Comparison of ENCODE assay signal across 10 mouse cellular contexts in the genomic region with DNA sequence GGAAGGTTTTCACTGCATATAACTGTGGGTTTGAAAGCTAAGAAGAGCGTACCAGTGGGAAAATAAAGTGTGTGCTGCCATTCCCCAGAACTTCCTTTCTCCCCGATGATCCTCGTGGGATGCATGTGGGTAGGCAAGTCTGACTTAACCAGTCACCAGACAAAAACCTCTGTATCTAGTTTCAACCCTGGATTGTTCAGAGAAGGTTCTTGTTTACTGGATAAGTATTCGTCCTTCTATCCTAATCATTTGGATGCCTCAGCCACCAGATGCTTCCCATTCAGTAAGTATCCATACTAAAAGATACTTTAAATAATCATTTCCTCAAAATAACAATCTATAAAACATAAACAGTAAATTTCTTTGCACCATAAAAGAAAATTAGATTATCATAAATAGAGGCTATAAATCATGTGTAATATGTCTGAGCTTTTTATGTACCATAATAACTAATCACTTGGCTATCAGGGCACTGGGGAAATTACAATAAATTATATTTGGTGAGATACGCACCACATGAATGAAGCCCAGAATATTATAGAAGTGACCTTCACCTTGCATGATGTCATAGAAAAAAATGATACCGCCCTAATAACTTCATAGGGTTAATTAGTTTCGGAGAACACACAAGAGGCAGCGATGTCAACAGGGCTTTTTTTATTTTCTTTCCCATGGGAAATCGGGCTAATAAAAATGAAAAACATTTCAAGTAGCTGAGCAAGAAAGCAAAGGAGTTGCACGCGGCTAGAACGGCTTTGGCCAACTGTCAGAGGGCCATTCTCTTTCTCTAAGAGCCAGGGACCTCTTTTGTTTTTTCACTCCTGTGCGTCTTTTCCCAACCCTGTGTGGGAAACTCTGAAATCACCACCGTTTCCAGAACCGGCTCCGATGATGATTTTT.
DNase-seq lines count a peak whose midpoint lies in the region; ATAC-seq and TF ChIP-seq lines count a peak whose summit lies in the region.
"Had no signal": no experiment of that assay in that cellular context is flagged by ENCODE, and none has a peak within 500 bp of the region (broad histone marks: within the 10 kb centered on the region; RNA-seq: fewer than 3 reads in every experiment).

No protein-coding gene starts in this region.

- H3K27me3 ChIP-seq in kidney, embryonic 14.5 days (ENCODE audit: control insufficient read depth, insufficient read depth, low read length) = no peaks in the 10 kb centered on the region
- H3K27me3 ChIP-seq in forebrain, embryonic 11.5 days (ENCODE audit: control insufficient read depth, insufficient read depth, low read length) = peaks cover 4% of the 10 kb centered on the region; the same call in 1 of the 2 replicates
- H3K27me3 ChIP-seq in kidney, postnatal 0 days (ENCODE audit: insufficient read depth, low read length) = no peaks in the 10 kb centered on the region
- H3K27me3 ChIP-seq in midbrain, postnatal 0 days (ENCODE audit: insufficient read depth, low read length) = no peaks in the 10 kb centered on the region

- WGBS in kidney, embryonic 14.5 days = 43% methylated on average over 16 of the region's 16 CpGs
- WGBS in forebrain, embryonic 11.5 days = 22% methylated on average over 16 of the region's 16 CpGs
- WGBS in kidney, postnatal 0 days = 35% methylated on average over 16 of the region's 16 CpGs
- whole genome bisulfite sequencing in midbrain, postnatal 0 days = 28% methylated on average over 16 of the region's 16 CpGs

- peak overlapping the region; percentile 19; the same call in 1 of the 2 replicates for H3K4me2 ChIP-seq in kidney, embryonic 14.5 days (replicated peaks; ENCODE audit: low read depth, low read length)
- H3K4me2 ChIP-seq in forebrain, embryonic 11.5 days (ENCODE audit: low read depth, low read length, severe bottlenecking) = peak overlapping the region; percentile 28; the same call in 1 of the 2 replicates
- H3K4me2 ChIP-seq in kidney, postnatal 0 days (ENCODE audit: low read length) = peak overlapping the region; percentile 10; the same call in 1 of the 2 replicates
- H3K4me2 ChIP-seq in midbrain, postnatal 0 days (ENCODE audit: low read depth, low read length, poor library complexity, severe bottlenecking) = peak overlapping the region; percentile 43

- no peak for DNase-seq in kidney, adult 11 months
- DNase-seq in forebrain, embryonic 11.5 days (ENCODE audit: low spot score) = peak; percentile 64
- peak; percentile 71 for DNase-seq in kidney, postnatal 0 days (ENCODE audit: low spot score)
- DNase-seq in midbrain, postnatal 0 days (ENCODE audit: low spot score) = peak; percentile 21
- no peak for DNase-seq in left cerebral cortex, postnatal 4 days
- DNase-seq in adrenal gland, postnatal 4 days (ENCODE audit: low spot score in 2 of 2) = no peak
- no peak for DNase-seq in gastrocnemius, adult 2 months
- DNase-seq: heart, postnatal 14 days; lung, postnatal 36 days had no signal

- H3K9ac ChIP-seq in kidney, embryonic 14.5 days (ENCODE audit: low read depth, low read length) = no peak overlapping the region
- H3K9ac ChIP-seq in forebrain, embryonic 11.5 days (ENCODE audit: low read length) = no peak overlapping the region
- H3K9ac ChIP-seq in kidney, postnatal 0 days (ENCODE audit: low read depth, low read length) = no peak overlapping the region
- H3K9ac ChIP-seq in midbrain, postnatal 0 days (replicated peaks; ENCODE audit: low read length, poor library complexity, severe bottlenecking) = no peak overlapping the region

- ATAC-seq in kidney, embryonic 14.5 days (ENCODE audit: low FRiP score, low TSS enrichment) = peak; percentile 78
- peak; percentile 76 for ATAC-seq in forebrain, embryonic 11.5 days (replicated peaks; ENCODE audit: low FRiP score)
- ATAC-seq in kidney, postnatal 0 days (replicated peaks; ENCODE audit: low FRiP score, low read depth) = no peak; the same call in 1 of the 2 replicates
- no peak for ATAC-seq in midbrain, postnatal 0 days (ENCODE audit: low FRiP score)

- no peaks in the 10 kb centered on the region for H3K9me3 ChIP-seq in kidney, embryonic 14.5 days (ENCODE audit: control insufficient read depth, low read length)
- H3K9me3 ChIP-seq in forebrain, embryonic 11.5 days (ENCODE audit: control insufficient read depth, low read length) = no peaks in the 10 kb centered on the region
- H3K9me3 ChIP-seq in kidney, postnatal 0 days (replicated peaks; ENCODE audit: low read length) = no peaks in the 10 kb centered on the region
- no peaks in the 10 kb centered on the region for H3K9me3 ChIP-seq in midbrain, postnatal 0 days (ENCODE audit: low read length)

- no peak overlapping the region for H3K4me3 ChIP-seq in kidney, embryonic 14.5 days (ENCODE audit: low read length)
- no peak overlapping the region for H3K4me3 ChIP-seq in forebrain, embryonic 11.5 days (ENCODE audit: low read depth, low read length)
- no peak overlapping the region for H3K4me3 ChIP-seq in kidney, postnatal 0 days (replicated peaks; ENCODE audit: low read depth, low read length)
- H3K4me3 ChIP-seq in midbrain, postnatal 0 days (ENCODE audit: low read depth, low read length) = peak overlapping the region; percentile 13; the same call in 1 of the 2 replicates
- H3K4me3 ChIP-seq in gastrocnemius, adult 2 months = no peak overlapping the region

- intact Hi-C loops in left cerebral cortex, postnatal 4 days (cut with DNase I) = no loop called here
- intact Hi-C loops in gastrocnemius, adult 2 months (cut with DNase I) = no loop called here

- H3K36me3 ChIP-seq in kidney, embryonic 14.5 days (ENCODE audit: control insufficient read depth, insufficient read depth, low read length) = no peaks in the 10 kb centered on the region
- H3K36me3 ChIP-seq in forebrain, embryonic 11.5 days (ENCODE audit: control insufficient read depth, insufficient read depth, low read length) = no peaks in the 10 kb centered on the region
- no peaks in the 10 kb centered on the region for H3K36me3 ChIP-seq in kidney, postnatal 0 days (ENCODE audit: insufficient read depth, low read length)
- no peaks in the 10 kb centered on the region for H3K36me3 ChIP-seq in midbrain, postnatal 0 days (ENCODE audit: insufficient read depth, low read length)

- TF ChIP-seq CTCF in kidney, postnatal 0 days (IDR thresholded peaks at IDR 0.05; ENCODE audit: low read depth) = no peak
- TF ChIP-seq CTCF in midbrain, postnatal 0 days (IDR thresholded peaks at IDR 0.05) = no peak
- no peak for TF ChIP-seq CTCF in gastrocnemius, adult 2 months (IDR thresholded peaks at IDR 0.05)

- H3K27ac ChIP-seq in kidney, embryonic 14.5 days (ENCODE audit: low read depth, low read length) = no peak overlapping the region
- peak overlapping the region; percentile 62 for H3K27ac ChIP-seq in forebrain, embryonic 11.5 days (ENCODE audit: low read depth, low read length)
- H3K27ac ChIP-seq in kidney, postnatal 0 days = no peak overlapping the region
- no peak overlapping the region for H3K27ac ChIP-seq in midbrain, postnatal 0 days (ENCODE audit: low read depth, low read length)
- no peak overlapping the region for H3K27ac ChIP-seq in gastrocnemius, adult 2 months

- no peaks in the 10 kb centered on the region for H3K4me1 ChIP-seq in kidney, embryonic 14.5 days (ENCODE audit: control insufficient read depth, insufficient read depth, low read length)
- no peaks in the 10 kb centered on the region; the same call in 1 of the 2 replicates for H3K4me1 ChIP-seq in forebrain, embryonic 11.5 days (replicated peaks; ENCODE audit: control insufficient read depth, insufficient read depth, low read length)
- H3K4me1 ChIP-seq in kidney, postnatal 0 days (replicated peaks; ENCODE audit: insufficient read depth, low read length) = no peaks in the 10 kb centered on the region
- H3K4me1 ChIP-seq in midbrain, postnatal 0 days (ENCODE audit: insufficient read depth, low read length) = no peaks in the 10 kb centered on the region

Comparison
In these comparisons a context has a peak if more than half of its experiments do, and no peak if none do; other contexts are left out.
1. ATAC-seq: peak in kidney, embryonic 14.5 days (single experiment) and forebrain, embryonic 11.5 days (single experiment); none in kidney, postnatal 0 days (single experiment) and midbrain, postnatal 0 days (single experiment).
2. DNase-seq: peak in forebrain, embryonic 11.5 days (single experiment), kidney, postnatal 0 days (single experiment) and midbrain, postnatal 0 days (single experiment); none in kidney, adult 11 months (single experiment), left cerebral cortex, postnatal 4 days (single experiment), adrenal gland, postnatal 4 days (0 of 2) and gastrocnemius, adult 2 months (single experiment).
3. Peak in every context shown above with its lines, with median percentiles within 50 percentile points of each other: H3K4me2 ChIP-seq.